Mouse (Mus musculus): ENCODE results near the gene Gm14214. TPM values are rescaled to one million over a fixed set of nuclear protein-coding genes. Genes with fewer than 3 reads are reported as not detected.
A peak's percentile ranks its signal among the peaks of the same experiment; 100 is the strongest.

Gene Gm14214
- total RNA-seq, 2 experiments from 2014 or later, result not detected

DNA sequence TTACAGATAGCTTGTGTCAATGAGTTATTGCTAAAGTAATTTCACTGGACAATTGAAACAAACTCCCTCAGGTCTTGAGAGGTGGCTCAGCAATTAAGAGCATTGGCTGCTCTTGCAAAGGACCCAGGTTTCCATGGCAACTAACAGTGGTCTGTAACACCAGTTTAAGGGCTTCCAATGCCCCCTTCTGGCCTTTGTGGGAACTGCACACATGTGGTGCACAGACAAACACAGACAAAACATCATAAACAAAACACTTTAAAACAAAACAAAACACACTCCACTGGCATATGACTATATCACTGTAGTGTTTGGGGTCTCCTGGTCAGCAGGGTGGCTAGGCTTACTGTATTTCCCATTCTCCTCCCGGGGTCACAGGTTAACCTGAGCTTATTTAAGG is 4.2 kb upstream of the Gm14214 start:
- DNase-seq, result no peak

- no peak for DNase-seq
These were observed 1.8 kb upstream of the Gm14214 start for GRCm38 (mm10) chr2:154771604-154772003.

- DNase-seq, result no peak
These were observed 2.8 kb downstream of the Gm14214 start for GRCm38 (mm10) chr2:154767051-154767450.

DNA sequence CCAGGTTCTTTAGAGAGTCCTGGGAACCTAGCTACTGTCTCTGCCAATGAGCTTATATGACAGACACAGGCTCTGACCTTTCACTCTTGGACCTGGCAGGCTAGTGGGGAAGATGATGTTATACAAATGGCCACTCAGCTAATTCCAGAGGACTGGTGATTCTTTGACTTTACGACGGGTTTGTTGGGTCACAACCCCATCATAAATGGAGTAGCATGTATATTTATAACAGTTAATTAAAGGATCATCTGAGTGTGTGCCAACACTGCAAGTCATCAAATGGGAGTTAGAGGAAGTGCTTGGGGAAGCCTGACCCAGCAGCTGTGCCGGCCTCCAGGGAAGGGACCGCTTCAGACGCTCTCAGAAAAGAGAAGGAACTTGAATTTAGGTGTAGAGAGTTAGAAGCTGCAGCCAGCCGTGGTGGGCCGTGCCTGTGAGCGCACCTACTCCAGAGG is 4.2 kb downstream of the Gm14214 start:
- DNase-seq, result no peak

DNA sequence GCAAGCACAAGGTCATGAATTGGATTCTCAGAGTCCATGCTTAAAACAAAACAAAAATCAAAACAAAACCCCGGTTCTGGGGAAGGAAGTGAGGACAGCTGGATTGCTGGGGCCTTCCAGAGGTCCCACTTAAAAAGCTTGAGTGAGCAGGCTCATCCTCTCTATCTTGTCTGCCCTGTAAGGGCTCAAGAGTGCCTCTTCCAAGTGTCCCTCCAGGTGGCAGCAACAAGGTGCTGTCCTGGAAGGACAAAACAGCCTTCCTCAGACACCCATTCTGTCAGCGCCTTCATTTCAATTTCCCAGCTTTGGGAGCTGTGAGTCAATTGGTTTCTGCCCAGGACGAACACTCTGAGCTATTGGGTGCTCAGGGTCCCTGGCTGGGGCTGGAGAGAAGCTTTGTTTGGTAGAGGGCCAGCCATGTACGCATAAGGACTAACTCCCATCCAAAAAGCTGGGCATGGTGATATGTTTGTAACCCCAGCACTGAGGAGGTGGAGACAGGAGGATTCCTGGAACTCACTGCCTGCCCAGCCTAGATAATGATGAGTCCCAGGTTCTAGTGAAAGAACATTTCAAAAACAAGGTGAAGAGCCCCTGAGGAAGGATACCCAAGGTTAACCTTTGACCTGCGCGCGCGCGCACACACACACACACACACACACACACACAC is 4.9 kb downstream of the Gm14214 start:
- DNase-seq, result no peak

DNA sequence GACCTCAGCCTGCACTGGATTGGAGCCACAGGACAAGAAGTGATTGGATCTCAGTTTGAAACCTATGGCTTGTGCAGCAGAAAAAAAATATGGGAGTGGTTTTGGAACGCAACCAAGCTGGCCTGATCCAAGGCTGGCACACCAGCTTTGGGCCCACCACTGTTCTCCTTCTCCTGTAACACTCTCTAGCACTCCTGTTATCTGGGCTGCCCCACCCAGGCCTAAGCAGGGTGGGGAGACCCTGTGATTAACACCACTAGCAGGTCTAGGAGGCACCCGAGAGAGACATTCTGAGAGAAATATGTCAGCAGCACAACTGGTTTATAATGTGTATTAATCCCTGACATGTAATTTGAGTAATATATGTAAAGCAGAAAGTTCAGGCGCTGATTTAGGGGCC is 6.6 kb downstream of the Gm14214 start:
- no peak for DNase-seq

- DNase-seq, result no peak
These were observed 11.4 kb downstream of the Gm14214 start for GRCm38 (mm10) chr2:154758454-154758853.

DNA sequence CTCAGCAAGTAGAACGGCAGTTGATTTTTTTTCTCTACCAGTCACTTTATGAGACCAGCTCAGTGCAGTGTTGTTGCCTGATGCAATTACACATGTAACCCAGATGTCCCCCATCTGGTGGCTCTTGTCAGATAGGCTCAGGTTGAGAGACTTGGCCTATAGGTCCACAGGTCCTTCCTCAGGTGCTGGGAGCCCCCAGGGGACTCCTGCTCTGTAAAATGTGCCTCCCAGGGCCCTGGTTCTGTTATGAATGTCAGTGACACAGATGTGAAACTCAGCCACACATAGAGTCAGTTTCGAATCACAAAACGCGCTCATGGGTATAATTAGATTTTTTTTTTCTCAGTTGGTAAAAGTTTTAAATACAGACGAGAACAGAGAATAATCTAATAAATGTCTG is 12.1 kb downstream of the Gm14214 start:
- no peak for DNase-seq

- no peak for DNase-seq
These were observed 14.0 kb downstream of the Gm14214 start for GRCm38 (mm10) chr2:154755791-154756190.

DNA sequence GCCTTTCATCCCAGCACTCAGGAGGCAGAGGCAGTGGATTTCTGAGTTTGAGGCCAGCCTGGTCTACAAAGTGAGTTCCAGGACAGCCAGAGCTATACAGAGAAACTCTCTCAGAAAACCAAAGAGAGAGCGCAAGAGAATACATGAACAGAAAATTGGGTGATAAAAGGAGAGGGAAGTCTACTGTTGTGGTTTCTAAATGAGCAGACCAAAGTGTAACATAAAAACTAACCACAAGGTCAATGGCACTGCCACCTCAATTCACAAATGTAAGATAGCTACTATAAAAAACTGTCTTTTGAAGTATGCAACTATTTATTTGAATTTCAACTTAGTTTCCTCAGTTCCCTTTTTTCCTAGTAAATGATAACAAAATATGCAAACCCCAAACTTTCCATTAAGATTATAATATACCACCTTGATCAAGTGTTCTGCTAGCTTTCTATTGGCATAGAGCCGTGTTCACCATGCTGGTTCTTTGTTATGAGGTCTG is 15.7 kb downstream of the Gm14214 start:
- no peak for DNase-seq

- no peak for DNase-seq
These were observed 17.9 kb downstream of the Gm14214 start for GRCm38 (mm10) chr2:154751924-154752323.

- DNase-seq, result peak in 1 of 2 experiments; percentile 1
These were observed 20.5 kb downstream of the Gm14214 start for GRCm38 (mm10) chr2:154749046-154750036.

DNA sequence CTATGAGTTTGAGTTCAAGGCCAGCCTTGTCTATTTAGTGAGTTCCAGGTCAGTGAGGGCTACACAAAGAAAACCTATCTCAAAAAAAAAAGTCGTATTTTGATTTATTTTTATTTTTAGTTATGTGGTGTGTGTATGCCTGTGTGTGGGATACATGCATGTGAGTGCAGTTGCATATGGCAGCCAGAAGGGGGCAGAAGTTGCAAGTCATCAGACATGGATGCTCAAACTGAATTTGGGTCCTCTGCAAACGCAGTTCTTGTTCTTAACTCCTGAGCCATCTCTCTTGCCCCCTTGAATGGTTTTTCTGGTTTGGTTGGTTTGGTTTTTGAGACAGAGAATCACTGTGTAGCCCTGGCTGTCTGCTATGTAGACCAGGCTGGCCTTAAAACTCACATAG is 21.4 kb downstream of the Gm14214 start:
- no peak for DNase-seq

DNA sequence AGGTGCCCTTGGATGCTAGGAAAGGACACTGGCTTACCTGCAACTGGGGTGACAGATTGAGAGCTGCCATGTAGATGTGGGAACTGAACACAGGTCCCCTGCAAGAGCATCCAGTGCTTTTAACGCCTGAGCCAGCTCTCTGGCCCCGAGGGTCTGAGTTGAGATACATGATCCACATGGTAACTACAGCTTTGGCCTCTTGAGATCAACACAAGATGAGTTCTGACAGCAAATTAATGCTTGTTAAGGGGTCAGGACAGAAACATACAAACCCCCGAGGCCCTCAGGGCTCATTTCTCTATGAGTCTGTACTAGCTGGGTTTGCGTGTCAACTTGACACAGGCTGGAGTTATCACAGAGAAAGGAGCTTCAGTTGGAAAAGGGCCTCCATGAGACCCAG is 25.9 kb downstream of the Gm14214 start:
- DNase-seq, result no peak

DNA sequence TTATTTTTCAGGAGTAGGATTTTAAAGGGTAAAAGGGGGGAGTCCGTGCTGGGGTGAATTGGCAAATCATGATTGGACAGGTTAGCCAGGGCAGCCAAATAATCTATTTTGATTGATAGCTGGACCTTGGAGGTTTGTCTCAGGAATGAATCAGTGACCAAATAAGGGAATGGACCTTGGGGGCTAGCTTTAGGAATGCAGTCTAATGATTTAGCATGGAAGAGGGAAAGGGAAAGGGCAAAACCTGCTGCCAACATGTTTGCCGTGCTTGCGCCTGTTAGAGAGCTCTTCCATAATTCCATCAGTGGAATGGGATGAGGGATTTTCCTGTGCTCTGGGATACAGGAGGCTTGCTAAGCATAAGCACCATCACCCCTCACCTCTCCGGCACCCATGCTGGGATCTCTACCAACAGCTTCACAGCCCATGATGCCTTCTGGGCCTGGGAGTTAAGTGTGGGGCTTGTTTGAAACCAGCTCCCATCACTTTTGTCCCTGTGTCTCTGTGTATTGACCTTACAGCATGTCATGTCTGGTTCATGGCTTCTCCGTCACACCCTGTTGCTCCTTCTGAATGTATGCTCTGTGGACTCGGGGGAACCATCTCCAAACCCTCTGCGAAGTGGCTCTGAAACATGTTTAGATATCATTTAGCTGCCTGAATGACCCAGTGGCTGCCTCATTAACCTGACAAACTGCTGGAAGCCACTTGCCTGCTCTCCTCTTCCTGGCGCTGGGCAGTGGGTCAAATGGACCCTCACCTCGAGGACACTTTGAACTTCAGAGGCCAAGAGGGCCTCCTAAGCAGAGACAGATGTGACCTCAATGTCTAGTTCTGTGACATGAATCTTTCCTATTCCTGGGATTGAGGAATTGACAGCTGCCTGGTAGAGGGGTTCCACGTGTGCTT is 26.7 kb downstream of the Gm14214 start:
- no peak for DNase-seq

DNA sequence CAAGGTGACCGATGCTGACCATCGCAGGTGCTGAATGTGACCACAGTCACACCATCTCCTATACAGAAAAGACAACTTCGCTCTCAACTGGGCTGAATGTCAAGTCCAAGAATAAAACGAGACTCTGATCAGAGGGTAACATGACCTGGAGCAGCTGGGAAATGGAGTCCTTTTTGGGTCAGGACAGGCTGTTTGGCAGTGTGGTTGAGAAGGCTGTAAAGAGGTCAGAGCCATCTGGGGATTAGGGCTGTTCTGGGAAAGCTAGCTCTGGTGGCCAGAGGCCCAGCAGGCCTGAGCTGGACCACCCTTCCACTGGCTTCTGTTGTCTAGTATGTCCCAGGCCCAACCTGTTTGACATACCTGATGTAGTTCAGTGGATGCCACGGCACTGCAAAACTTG is 31.2 kb downstream of the Gm14214 start:
- DNase-seq, result no peak

GRCm38 (mm10) chr2:154735986-154736385 is 33.8 kb downstream of the Gm14214 start:
- DNase-seq, result no peak

DNA sequence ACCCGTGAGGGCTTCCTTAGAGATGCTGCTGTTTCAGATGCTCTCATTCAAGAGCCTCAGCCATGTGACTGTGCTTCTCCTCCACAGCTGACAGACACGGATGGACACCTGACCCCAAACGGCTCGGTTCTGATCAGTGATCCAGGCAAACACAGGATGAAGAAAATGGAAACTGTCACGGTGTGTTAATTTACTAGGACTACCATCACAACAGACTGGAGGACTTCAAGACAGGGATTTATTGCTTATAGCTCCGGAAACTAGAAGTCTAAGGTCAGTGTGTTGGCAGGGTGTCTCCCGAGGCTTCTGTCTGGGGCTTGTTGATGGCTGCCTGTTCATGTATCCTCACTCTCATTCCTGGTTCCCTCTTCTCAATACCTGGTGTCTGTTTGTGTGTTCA is 34.4 kb downstream of the Gm14214 start:
- no peak for DNase-seq

DNA sequence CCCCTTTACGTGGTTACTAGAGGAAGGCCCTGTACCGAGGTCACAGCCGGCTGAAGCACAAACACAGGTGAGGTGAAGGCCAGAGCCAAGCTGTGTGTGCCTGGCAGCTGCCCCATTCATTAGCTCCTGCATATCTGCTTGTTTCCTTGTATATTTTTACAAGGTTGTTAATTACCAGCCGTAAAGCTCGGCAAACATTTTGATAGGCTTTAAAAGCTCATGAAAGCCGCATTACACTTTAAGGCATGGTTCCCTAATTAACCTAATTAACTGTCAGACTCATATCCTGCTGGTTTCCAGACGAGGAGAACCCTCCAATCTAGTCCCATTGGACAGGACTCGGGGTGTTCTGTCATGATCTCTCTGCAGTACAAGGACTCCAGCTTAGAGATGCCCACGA is 34.9 kb downstream of the Gm14214 start:
- no peak for DNase-seq

- DNase-seq, result no peak
These were observed 37.2 kb downstream of the Gm14214 start for GRCm38 (mm10) chr2:154732503-154733141.

GRCm38 (mm10) chr2:154731916-154732315 is 37.9 kb downstream of the Gm14214 start:
- no peak for DNase-seq

GRCm38 (mm10) chr2:154730841-154731240 is 39.0 kb downstream of the Gm14214 start:
- DNase-seq, result no peak
